Mouse (Mus musculus) midbrain, embryonic 13.5 days (tissue): ENCODE measurements around the gene Rev1. TPM values are rescaled to one million over a fixed set of nuclear protein-coding genes. Genes with fewer than 3 reads are reported as not detected.

Experiments
- ATAC-seq: fragments of 200-750 bp; cut with Nextera tagmentation; 2 replicates; pipeline ENCODE4 v1.8.0; 2017; ENCODE audit warnings: mild to moderate bottlenecking, moderate TSS enrichment, moderate library complexity
- H3K27ac ChIP-seq: fragments of 300-500 bp; sonication (generic); 2 replicates; pipeline ENCODE4 v1.5.1; 2015; ENCODE audit warnings: inconsistent platforms, mild to moderate bottlenecking, moderate library complexity
- H3K27me3 ChIP-seq: fragments of 300-500 bp; sonication (generic); 2 replicates; pipeline ENCODE4 v1.6.1; 2015; ENCODE audit warnings: mild to moderate bottlenecking, inconsistent platforms
- H3K36me3 ChIP-seq: fragments of 300-500 bp; sonication (generic); 2 replicates; pipeline ENCODE4 v1.6.1; 2015; ENCODE audit warnings: mild to moderate bottlenecking, inconsistent platforms
- H3K4me1 ChIP-seq: fragments of 300-500 bp; sonication (generic); replicated peaks from 2 replicates; pipeline ENCODE4 v1.6.1; 2015; ENCODE audit warnings: inconsistent platforms
- H3K4me2 ChIP-seq: fragments of 300-500 bp; sonication (generic); replicated peaks from 2 replicates; pipeline ENCODE4 v1.6.1; 2015; ENCODE audit warnings: moderate library complexity, mild to moderate bottlenecking, inconsistent platforms
- H3K4me3 ChIP-seq: fragments of 300-500 bp; sonication (generic); replicated peaks from 2 replicates; pipeline ENCODE4 v1.5.1; 2015; ENCODE audit warnings: mild to moderate bottlenecking, inconsistent platforms
- H3K9ac ChIP-seq: fragments of 300-500 bp; sonication (generic); replicated peaks from 2 replicates; pipeline ENCODE4 v1.6.1; 2015; ENCODE audit warnings: mild to moderate bottlenecking, inconsistent platforms
- H3K9me3 ChIP-seq: fragments of 300-500 bp; sonication (generic); 2 replicates; pipeline ENCODE4 v1.6.1; 2016; ENCODE audit warnings: mild to moderate bottlenecking, inconsistent platforms
- WGBS: fragments of 180-500 bp; shearing (Covaris S2); methylation state at CpG from one replicate; pipeline ENCODE4 v1.1.7; 2015; 5-methylcytosine and 5-hydroxymethylcytosine counted together
- polyA plus RNA-seq: library from polyadenylated mRNA; unstranded; fragments of >200 nt; fragmentation: Nextera tagmentation; extraction: Ambion mirVana; gene quantifications from 2 replicates; pipeline ENCODE4 v1.2.1, GENCODE M21; 2015

Gene Rev1
- polyA plus RNA-seq = 37.5 and 43.7 TPM in 2 replicates

DNA sequence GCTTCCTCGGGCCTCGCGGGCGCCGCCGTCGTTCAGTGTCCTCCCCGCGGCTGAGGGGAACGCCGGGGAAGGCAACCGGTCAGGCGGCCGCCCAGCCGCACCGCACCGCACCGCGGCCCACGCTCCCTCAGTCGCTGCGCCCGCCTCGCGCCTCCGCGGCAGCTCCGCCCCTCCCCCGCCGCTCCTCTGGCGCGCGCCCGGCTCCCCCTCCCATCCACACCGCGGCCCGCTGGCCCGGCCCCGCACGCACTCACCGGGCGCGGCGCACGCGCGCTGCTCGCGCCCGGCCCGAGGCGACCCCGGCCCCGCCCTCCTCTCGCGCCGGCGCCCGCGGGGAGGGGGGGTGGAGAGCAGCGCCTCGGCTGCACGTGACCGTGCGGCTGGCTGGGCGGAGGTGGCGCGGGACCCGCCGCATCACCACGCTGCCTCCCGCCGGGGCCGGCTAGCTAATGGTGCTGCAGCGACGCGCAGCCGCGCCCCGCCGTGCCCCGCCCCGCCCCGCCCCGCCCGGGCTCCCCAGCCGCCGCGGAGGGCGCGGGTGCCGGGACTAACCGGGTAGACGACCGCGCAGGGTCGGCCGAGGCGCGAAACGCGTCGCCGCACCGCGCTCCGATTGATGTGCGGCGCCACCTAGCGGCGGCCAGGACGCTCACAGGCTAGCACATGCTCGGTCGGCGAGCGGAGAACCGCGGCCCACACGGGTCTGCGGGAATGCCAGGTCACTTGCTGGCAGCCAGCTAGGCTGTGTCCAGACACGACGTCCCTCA is at the start of gene Rev1:
Gene Rev1, minus strand, starts transcription at position 301 of the 767 bp plus-strand sequence.
- peak within 1 kb of the TSS; percentile 91 for H3K9ac ChIP-seq
- no peaks in the 10 kb centered on the region for H3K36me3 ChIP-seq
- peak within 1 kb of the TSS; percentile 93 for H3K4me2 ChIP-seq
- H3K4me3 ChIP-seq = peak within 1 kb of the TSS; percentile 88
- H3K27ac ChIP-seq = peak within 1 kb of the TSS; percentile 96
- under 1% methylated on average over 75 of the region's 122 CpGs for WGBS
- H3K9me3 ChIP-seq = no peaks in the 10 kb centered on the region
- no peaks in the 10 kb centered on the region for H3K27me3 ChIP-seq
- peak; percentile 96 for ATAC-seq
- H3K4me1 ChIP-seq = peaks cover 30% of the 10 kb centered on the region

- no peak overlapping the region for H3K27ac ChIP-seq
- peaks cover 41% of the 10 kb centered on the region for H3K36me3 ChIP-seq
- no peaks in the 10 kb centered on the region for H3K27me3 ChIP-seq
- H3K9me3 ChIP-seq = no peaks in the 10 kb centered on the region
- WGBS = 93% methylated on average over 8 of the region's 8 CpGs
- H3K4me1 ChIP-seq = 0 out of 2 replicates have a peak, but pooled peaks cover 4% of the 10 kb centered on the region
- H3K9ac ChIP-seq = no peak overlapping the region
- no peak overlapping the region for H3K4me3 ChIP-seq
- H3K4me2 ChIP-seq = no peak overlapping the region
- no peak for ATAC-seq
These were observed 49.3 kb upstream of the Rev1 start for GRCm38 (mm10) chr1:38178929-38179328.

GRCm38 (mm10) chr1:38176077-38176476 is 46.5 kb upstream of the Rev1 start:
- Histone ChIP-seq H3K27ac (no peak overlapping the region), H3K36me3 (peaks cover 26% of the 10 kb centered on the region), H3K4me2 (no peak overlapping the region), H3K4me3 (no peak overlapping the region), H3K4me1 (no peaks in the 10 kb centered on the region), H3K9me3 (no peaks in the 10 kb centered on the region), H3K27me3 (no peaks in the 10 kb centered on the region), H3K9ac (no peak overlapping the region)
- 92% methylated on average over 7 of the region's 7 CpGs for WGBS
- no peak for ATAC-seq

DNA sequence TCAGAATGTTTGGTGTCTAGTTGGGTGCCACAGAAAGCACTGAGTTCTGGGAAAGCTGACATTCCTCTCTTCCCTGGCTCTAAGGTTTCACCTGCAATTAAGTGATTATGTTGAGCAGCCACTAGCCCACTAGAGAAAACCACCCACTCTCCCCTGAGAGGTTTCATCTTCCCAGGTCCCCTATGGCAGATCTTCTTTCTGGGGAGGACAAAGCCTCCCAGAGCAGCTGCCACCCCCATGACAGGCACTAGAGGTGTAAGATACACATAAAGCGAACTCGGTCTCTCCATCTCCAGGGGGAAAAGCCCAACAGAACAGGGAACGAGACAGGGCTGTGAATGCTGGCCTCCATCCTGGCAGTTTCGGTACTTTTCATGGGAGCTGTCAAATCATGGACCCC is 42.3 kb upstream of the Rev1 start:
- Histone ChIP-seq H3K36me3 (0 out of 2 replicates have a peak, but pooled peaks cover 2% of the 10 kb centered on the region), H3K4me2 (no peak overlapping the region), H3K9ac (no peak overlapping the region), H3K4me3 (no peak overlapping the region), H3K9me3 (no peaks in the 10 kb centered on the region), H3K4me1 (no peaks in the 10 kb centered on the region), H3K27ac (no peak overlapping the region), H3K27me3 (no peaks in the 10 kb centered on the region)
- WGBS = 87% methylated on average over 4 of the region's 4 CpGs
- ATAC-seq = no peak

DNA sequence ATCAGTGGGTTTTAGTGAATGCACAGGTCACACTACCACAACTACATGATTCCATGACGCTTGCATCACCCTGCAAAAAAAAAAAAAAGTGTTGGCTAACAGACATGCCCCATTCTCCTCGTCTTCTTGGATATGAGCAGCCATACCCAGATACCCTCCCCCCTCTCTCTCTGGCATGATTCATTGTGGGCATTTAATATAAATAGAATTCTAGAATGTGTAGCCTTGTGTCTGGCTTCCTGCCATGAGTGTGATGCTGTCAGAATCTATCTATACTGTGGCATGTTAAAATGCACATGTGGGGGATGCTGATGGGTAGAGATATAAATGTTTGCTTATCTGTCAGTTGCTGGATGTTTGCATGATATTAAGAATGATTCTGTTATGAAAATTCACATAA is 36.1 kb upstream of the Rev1 start:
- no peak overlapping the region for H3K9ac ChIP-seq
- ATAC-seq = no peak
- WGBS = 63% methylated on average over 2 of the region's 2 CpGs

GRCm38 (mm10) chr1:38150086-38150485 is 20.5 kb upstream of the Rev1 start:
- Histone ChIP-seq H3K4me3 (no peak overlapping the region), H3K27ac (no peak overlapping the region), H3K4me1 (no peaks in the 10 kb centered on the region), H3K27me3 (no peaks in the 10 kb centered on the region), H3K4me2 (no peak overlapping the region), H3K36me3 (no peaks in the 10 kb centered on the region), H3K9me3 (0 out of 2 replicates have a peak, but pooled peaks cover 3% of the 10 kb centered on the region), H3K9ac (no peak overlapping the region)
- no peak for ATAC-seq
- 91% methylated on average over 5 of the region's 5 CpGs for WGBS

More for the DNA sequence above, 36.1 kb upstream of the Rev1 start:
- no peaks in the 10 kb centered on the region for H3K27me3 ChIP-seq
- H3K9me3 ChIP-seq = no peaks in the 10 kb centered on the region
- H3K4me3 ChIP-seq = no peak overlapping the region
- no peak overlapping the region for H3K4me2 ChIP-seq
- H3K4me1 ChIP-seq = 0 out of 2 replicates have a peak, but pooled peaks cover 3% of the 10 kb centered on the region
- H3K36me3 ChIP-seq = no peaks in the 10 kb centered on the region
- no peak overlapping the region for H3K27ac ChIP-seq

- no peak overlapping the region for H3K4me2 ChIP-seq
- no peak overlapping the region for H3K27ac ChIP-seq
- WGBS = 92% methylated on average over 4 of the region's 4 CpGs
- no peak overlapping the region for H3K4me3 ChIP-seq
- H3K36me3 ChIP-seq = no peaks in the 10 kb centered on the region
- H3K4me1 ChIP-seq = no peaks in the 10 kb centered on the region
- H3K9me3 ChIP-seq = no peaks in the 10 kb centered on the region
- no peak overlapping the region for H3K9ac ChIP-seq
- H3K27me3 ChIP-seq = no peaks in the 10 kb centered on the region
- no peak for ATAC-seq
These were observed 16.4 kb upstream of the Rev1 start for GRCm38 (mm10) chr1:38146008-38146407.

DNA sequence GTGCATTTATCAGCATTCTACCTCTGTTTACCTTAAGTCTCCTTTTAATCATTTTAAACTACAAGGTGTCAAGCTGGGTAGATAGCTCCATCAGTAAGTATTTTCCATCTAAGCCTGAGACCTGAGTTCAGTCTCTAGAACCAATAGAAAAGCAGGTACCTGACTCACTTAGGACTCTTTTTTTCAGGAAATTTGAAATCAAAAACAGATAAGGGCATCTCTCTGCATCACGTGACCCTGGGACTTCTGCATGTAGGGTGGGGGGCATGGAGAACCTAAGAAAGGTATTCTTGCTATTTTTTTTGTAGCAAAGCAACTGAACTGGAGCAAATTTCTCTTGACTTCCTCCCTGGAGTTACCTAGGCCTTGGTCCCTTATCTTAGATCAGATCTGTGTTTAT is 11.8 kb upstream of the Rev1 start:
- no peaks in the 10 kb centered on the region for H3K9me3 ChIP-seq
- no peaks in the 10 kb centered on the region for H3K27me3 ChIP-seq
- no peaks in the 10 kb centered on the region for H3K36me3 ChIP-seq
- no peak overlapping the region for H3K9ac ChIP-seq
- WGBS = 94% methylated on average over 1 of the region's 1 CpGs
- H3K4me2 ChIP-seq = no peak overlapping the region
- no peak for ATAC-seq
- no peak overlapping the region for H3K4me3 ChIP-seq
- no peaks in the 10 kb centered on the region for H3K4me1 ChIP-seq
- H3K27ac ChIP-seq = no peak overlapping the region

- Histone ChIP-seq H3K4me3 (no peak overlapping the region), H3K9me3 (no peaks in the 10 kb centered on the region), H3K4me1 (no peaks in the 10 kb centered on the region), H3K9ac (no peak overlapping the region), H3K27me3 (no peaks in the 10 kb centered on the region), H3K4me2 (no peak overlapping the region), H3K36me3 (no peaks in the 10 kb centered on the region), H3K27ac (no peak overlapping the region)
- WGBS = 93% methylated on average over 2 of the region's 2 CpGs
- ATAC-seq = no peak
These were observed 11.3 kb upstream of the Rev1 start for GRCm38 (mm10) chr1:38140911-38141310.

DNA sequence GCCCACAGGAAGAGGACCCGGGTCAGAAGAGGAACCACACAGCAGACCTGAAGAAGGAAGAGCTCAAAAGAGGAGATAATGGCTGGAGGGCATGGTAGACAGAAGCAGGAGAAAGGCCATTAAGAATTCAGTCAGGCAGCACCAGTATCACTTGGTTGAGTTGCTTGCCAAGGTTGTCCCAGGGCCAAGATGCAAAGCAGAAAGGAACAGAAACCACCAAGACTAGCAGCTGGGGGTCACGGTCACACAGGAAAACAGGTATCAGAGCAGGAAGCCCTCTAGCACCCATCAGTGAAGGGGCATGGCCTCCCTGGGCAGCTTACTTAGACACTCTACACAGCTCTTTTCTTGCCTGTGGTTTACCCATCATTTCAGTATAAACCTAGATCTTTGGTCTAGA is 9.8 kb upstream of the Rev1 start:
- ATAC-seq = no peak
- 91% methylated on average over 2 of the region's 2 CpGs for WGBS
- Histone ChIP-seq H3K4me3 (no peak overlapping the region), H3K9me3 (no peaks in the 10 kb centered on the region), H3K9ac (no peak overlapping the region), H3K27me3 (no peaks in the 10 kb centered on the region), H3K36me3 (no peaks in the 10 kb centered on the region), H3K4me2 (no peak overlapping the region), H3K4me1 (no peaks in the 10 kb centered on the region), H3K27ac (no peak overlapping the region)

- no peak for ATAC-seq
- peaks cover 16% of the 10 kb centered on the region for H3K4me1 ChIP-seq
- no peaks in the 10 kb centered on the region for H3K27me3 ChIP-seq
- H3K4me3 ChIP-seq = no peak overlapping the region
- no peaks in the 10 kb centered on the region for H3K36me3 ChIP-seq
- no peak overlapping the region for H3K9ac ChIP-seq
- no peak overlapping the region for H3K4me2 ChIP-seq
- H3K27ac ChIP-seq = no peak overlapping the region
- no peaks in the 10 kb centered on the region for H3K9me3 ChIP-seq
- WGBS = 68% methylated on average over 6 of the region's 6 CpGs
These were observed 3.3 kb upstream of the Rev1 start for GRCm38 (mm10) chr1:38132942-38133341.

GRCm38 (mm10) chr1:38130715-38131483 is 1.3 kb upstream of the Rev1 start:
- H3K9me3 ChIP-seq = no peaks in the 10 kb centered on the region
- H3K36me3 ChIP-seq = no peaks in the 10 kb centered on the region
- H3K27ac ChIP-seq = no peak overlapping the region
- H3K9ac ChIP-seq = peak overlapping the region; percentile 91; the same call in 1 of the 2 replicates
- ATAC-seq = no peak
- H3K4me1 ChIP-seq = peaks cover 30% of the 10 kb centered on the region
- no peak overlapping the region for H3K4me3 ChIP-seq
- WGBS = 61% methylated on average over 10 of the region's 10 CpGs
- H3K4me2 ChIP-seq = peak overlapping the region; percentile 93; the same call in 1 of the 2 replicates
- H3K27me3 ChIP-seq = no peaks in the 10 kb centered on the region
